Mouse (Mus musculus) inflammation-experienced regulatory T-cells, adult 6 months (primary cell): ENCODE measurements around the gene B3gnt9. TPM values are rescaled to one million over a fixed set of nuclear protein-coding genes. Genes with fewer than 3 reads are reported as not detected.

Source experiments
- ATAC-seq: one replicate; pipeline ENCODE4 v1.8.0; 2017
- polyA plus RNA-seq, 3 experiments: library from polyadenylated mRNA; unstranded; fragments of 100-300 nt; shearing (Covaris generic); gene quantifications; one replicate each; pipeline ENCODE4 v1.2.1; 2017

Gene B3gnt9
- polyA plus RNA-seq, 3 experiments from 2014 or later = 0.51 to 0.97 (median 0.87) TPM

DNA sequence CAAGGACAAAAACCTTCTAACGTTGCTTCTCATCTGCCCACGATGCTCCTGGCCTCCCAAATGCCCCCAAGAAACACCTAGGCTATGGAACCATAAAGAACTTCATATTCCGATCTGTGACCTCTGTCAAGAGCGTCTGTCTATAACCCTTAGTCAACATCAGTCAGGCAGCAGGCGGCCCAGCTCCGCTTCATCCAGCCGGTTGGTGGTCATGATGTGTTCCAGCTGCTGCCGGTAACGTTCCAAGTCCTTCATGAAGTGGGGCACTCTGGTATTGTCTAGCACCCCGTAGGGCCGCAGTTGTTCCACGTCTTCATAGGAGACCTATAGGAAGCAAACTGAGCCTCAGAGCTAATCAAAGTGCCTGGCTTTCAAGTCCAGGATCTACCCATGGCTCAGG is 26.9 kb upstream of the B3gnt9 start:
- ATAC-seq = no peak

DNA sequence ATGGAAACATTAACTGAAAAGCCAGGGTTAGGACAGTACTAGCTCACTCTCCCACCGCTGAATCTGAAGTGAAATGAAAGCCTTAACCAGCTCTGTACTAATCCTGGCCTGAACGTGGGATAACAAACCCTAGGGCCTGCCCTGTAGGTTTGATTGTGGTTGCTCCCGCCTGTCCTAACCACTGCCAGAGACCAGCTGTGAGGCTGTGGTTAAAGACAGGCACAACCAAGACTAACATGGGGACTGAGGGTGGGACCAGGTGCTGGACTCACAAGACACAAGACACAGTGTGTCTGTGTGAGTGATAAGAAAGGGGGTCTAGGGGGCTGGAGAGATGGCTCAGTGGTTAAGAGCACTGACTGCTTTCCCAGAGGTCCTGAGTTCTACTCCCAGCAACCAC is 25.6 kb upstream of the B3gnt9 start:
- no peak for ATAC-seq

DNA sequence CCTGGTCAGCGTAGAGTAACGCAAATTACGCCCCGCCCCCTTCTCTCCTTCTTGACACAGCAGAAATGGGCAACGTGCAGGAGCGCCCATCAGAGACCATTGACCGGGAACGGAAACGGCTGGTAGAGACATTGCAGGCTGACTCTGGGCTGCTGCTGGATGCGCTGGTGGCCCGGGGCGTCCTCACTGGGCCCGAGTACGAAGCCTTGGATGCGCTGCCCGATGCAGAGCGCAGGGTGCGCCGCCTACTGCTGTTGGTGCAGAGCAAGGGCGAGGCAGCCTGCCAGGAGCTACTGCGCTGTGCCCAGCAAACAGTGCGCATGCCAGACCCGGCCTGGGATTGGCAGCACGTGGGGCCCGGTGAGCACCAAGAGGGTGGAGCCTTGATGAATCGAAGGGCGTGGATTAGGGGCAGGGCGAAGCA is 24.0 kb upstream of the B3gnt9 start:
- ATAC-seq = peak; percentile 61

DNA sequence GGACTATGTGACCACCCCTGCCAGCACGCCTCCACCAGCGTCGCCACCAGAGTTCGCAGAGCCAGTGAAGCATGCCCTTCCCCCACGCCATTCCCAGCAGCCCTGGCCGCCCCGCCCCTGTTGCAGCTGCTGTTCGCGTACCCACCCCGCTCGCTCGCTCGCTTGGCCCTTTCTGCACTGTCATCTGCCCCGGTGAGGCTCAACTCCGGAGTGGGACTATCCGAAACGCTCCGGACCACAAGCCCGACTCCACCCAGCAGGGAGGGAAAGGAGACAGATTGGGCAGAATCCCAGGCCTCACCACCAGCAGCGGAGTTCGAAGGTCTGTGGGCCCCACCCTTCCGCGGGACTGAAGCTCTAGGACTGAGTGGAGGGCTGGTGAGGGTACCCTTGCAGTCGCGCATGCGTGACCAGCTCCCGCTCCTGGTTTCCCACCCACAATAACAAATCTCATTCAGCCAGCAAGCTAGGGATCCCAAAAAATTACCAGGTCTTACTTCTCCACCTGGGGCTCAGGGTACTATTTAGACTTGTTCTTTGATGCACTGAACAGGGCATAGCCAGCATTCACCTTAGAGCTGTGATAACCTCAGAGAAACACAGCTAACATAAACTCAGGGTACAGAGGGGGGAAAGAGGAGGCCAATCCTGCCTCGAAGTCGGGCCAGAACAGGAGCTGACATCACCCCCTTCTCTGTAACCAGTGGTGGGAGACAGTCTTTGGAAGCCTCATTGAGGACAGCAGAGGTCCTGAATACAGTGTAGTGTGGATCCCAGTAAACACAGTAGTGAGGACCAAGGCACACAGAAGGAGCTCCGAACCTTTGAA is 21.6 kb upstream of the B3gnt9 start:
- no peak for ATAC-seq

DNA sequence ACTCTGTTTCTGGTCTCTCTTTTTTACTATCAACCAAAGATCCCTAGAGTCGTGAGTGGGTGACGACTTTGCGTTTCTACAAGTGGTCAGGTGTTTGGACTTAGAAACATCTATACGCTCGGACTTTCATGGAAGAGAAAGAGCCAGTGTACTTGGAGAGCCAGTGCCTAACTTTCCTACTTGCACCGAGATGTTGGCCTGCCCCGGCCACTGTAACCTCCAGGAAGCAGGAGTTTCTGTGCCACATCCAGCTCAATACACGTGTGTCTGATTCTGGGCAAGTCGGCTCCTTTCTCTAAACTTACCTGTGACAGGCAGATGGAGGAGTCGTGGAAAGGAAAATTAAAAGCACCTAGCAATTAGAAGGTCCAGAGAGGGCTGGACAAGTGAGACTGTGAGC is 20.9 kb upstream of the B3gnt9 start, which contains the start of gene Nol3:
Gene Nol3 (plus strand): TSS at position 301 of the 400 bp plus-strand sequence.
- no peak for ATAC-seq

DNA sequence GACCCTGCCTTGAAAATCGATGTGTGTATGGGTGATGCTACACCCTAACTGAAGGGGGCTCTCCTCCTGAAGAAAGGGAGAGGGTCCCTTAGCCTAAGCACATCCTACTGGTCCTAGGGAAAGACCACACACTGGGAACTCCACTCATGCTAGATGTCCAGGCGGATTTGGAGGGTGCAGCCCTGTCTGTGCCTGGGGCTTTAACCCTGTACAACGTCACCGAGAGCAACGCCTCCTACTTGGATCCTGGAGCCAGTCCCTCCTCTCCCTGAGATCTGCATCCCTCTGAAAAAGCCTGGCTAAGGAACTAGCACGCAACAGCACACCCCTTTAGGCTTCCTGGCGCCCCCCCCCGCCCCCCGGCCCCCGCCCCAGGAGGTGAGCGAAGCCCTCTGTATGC is 20.4 kb upstream of the B3gnt9 start:
- ATAC-seq = no peak

DNA sequence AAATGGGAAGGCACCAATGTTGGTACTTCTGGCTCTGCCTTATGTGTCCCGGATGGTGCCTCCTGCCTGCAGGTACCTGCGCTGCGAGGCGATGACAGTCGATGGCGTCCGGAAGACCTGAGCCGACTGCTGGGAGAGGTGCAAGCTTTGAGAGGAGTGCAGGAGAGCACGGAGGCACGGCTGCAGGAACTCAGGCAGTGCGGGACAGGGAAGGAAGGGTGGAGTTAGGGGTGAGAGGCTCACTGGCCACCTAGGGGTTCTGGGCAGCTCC is 15.9 kb upstream of the B3gnt9 start:
- no peak for ATAC-seq

DNA sequence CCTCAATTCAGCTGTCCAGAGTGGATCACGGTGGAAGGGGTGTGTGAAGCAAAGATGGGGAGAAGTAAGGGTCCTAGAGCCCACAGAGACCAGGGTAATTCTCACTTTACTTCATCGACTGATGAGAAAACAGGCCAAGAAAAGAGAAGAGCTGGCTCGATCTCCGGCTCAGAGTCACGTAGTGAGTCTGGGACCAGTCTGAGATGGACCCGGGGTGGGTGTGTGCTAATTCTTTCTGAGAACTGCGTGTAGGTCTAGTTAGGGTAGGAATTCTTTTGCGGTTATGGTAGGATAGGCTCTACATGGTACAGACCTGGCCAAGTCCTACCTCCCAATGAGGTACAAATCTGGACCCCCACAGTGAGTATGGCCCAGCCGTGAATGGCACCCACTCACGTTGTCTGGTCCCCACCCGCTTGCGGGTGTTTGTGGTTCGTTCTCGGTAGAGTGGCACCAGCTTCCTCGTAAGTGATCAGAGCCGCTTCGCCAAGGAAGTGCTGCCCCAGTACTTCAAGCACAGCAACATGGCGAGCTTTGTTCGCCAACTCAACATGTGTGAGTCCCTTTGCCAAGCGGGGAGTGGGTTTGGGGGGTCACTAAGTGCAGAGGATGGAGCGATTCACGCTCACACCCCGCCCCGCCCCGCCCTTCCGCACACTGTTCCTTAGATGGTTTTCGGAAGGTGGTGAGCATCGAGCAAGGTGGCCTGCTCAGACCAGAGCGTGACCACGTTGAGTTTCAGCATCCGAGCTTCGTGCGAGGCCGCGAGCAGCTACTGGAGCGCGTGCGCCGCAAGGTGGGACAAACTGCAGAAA is 15.4 kb upstream of the B3gnt9 start:
- no peak for ATAC-seq

DNA sequence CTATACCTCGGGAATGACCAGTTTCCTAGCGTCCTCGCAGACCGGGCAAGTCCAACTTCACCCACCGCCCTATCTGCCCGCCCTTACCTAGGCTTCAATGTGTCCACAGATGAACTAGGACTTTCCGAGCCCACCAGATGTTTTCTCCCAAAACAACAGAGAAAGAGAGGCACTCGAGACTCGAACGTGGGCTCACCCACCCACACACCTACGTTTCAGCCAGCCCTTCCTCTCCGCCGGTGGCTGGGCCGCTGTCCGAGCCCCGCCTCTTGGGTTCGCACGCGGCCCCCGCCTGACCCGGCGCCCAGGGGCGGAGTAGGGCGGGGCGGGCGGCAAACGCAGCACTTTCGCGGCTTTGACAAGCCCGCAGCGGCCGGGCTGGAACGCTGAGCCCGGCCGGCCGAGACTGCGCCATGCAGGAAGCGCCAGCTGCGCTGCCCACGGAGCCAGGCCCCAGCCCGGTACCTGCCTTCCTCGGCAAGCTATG is 14.6 kb upstream of the B3gnt9 start, which contains the start of gene Hsf4:
Gene Hsf4 (plus strand): TSS at position 341 of the 487 bp plus-strand sequence.
- no peak for ATAC-seq

DNA sequence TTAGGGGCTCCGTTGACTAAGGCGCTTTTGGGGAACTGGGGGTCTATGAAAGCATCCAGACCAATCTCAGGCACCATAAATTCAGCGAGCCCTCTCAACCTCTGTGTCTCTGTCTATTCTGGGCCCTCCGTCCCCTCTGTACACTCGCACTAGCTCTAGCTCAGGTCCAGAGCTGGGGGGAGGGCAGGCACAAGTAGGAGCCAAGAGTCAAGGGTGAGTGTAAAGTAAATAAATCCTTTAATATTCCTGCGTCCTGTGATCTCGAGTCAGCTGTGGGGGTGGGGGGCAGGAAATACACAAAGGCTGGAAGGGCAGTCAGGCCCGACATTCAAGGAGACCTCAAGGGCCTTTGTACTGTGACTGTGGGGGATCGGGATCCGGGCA is 14.1 kb upstream of the B3gnt9 start:
- ATAC-seq = no peak

DNA sequence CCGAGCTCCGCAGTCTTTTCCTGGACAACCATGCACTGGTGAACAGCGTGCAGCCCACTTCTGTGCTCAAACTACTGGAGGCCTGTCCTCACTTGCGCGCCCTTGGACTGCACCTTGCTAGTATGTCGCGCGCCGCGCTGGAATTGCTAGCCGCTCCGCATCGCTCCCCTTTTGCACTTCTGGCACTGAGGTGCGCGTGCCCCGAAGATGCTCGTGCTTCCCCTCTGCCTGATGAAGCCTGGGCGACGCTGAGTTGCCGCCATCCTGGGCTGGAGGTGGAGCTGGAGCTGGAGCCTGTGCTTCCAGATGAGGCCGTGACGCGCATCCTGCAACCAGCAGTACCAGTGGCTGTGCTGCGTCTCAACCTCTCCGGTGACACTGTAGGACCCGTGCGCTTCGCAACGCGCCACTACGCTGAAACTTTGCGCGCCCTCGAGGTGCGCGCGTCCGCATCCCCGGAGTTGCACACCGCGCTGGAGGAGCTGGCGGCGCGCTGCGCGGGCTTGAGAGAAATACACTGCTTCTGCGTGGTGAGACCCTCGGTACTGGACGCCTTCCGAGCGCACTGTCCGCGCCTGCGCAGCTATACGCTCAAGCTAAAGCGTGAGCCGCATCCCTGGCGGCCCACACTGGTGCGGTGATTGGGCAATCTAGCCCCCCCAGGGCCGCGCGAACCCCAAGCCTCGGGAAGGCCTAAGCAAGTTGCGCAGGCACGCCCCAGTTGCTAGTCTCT is 13.6 kb upstream of the B3gnt9 start:
- ATAC-seq = no peak

DNA sequence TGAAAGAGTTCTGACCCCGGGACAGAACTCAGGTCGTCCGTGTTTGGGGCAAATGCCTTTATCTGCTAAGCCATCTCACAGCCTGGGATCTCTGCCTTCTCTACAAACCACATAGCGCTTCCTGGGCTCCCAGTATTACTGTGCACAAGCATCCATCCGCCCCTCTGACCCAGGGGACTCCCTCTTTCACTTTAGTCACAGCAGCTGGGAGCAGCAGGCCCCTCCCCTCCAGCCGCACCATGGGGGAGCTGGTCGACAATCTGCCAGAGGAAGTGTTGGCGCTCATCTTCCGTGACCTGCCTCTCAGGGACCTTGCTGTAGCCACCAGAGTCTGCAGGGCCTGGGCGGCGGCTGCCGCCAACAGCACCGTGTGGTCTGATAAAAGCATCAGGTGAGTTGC is 11.8 kb upstream of the B3gnt9 start:
- ATAC-seq = peak; percentile 45

DNA sequence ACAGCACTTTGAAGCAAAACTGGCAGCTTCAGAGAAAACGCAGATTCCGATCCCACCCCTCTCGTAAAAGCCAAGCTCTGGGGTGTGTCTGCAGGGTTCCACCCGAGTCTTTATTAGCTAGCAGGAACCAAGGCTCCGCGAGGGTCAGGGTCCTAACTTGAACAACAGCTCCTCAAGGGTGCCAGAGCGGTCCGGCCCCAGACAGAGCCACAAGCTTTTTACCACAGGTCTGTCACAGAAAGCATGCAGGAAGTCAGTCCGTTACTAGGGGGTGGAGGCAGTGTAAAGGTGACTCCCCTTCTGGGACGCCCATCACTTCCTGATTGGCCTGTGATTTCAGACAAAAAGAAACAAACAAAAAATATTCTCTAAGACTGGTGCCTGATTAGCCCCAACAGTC is 10.2 kb upstream of the B3gnt9 start:
- peak; percentile 78 for ATAC-seq

DNA sequence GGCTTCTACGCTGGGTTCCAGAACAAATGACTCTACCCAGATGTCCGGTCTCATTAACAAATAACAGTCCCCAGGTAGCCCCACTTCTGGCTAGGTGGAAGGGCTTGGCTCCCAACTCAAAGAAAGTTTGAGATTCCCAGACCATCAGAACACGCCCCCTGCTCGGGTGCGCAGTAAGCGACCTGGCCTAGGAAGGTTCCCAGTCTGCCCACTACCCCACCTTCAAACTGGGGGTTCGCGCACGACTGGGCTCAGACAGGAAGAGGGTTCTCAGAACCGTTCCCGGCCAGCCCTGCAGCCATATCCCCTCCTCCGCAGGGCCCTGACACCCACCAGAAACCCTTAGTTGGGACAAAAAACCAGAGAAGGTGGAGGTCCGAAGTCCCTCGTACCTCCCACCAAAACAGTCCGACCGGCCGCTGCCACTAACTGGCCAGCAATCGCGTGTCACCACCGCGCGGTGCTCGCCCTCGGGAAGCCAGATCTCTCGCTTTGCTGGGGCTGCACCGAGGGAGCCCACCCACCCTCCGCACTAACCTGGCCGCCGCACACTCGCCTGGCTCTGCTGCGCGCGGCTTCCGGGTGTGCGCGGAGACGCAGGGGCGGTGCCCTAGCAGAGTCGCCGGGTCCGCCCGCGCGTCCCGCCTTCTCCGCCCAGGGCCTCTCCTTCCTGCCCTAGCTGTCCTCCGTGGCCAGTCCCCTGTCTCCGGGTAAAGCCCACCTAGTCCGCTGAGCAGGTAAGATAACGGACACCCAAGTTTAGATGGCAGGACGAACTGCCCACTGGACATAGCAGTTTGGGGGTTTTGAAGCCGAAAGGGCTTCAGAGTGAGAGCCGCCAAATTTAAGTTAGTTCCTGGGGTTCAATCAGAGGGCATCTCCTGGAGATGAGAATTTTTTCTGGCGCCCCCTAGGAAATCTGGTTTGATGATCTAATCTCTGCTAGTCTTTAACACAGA is 9.3 kb upstream of the B3gnt9 start, which contains the start of the genes Tradd and Fbxl8:
Gene Tradd (minus strand): TSS at position 586 of the 959 bp plus-strand sequence.
Gene Fbxl8 (plus strand): TSS at position 625 of the 959 bp plus-strand sequence.
- ATAC-seq = peak; percentile 66

DNA sequence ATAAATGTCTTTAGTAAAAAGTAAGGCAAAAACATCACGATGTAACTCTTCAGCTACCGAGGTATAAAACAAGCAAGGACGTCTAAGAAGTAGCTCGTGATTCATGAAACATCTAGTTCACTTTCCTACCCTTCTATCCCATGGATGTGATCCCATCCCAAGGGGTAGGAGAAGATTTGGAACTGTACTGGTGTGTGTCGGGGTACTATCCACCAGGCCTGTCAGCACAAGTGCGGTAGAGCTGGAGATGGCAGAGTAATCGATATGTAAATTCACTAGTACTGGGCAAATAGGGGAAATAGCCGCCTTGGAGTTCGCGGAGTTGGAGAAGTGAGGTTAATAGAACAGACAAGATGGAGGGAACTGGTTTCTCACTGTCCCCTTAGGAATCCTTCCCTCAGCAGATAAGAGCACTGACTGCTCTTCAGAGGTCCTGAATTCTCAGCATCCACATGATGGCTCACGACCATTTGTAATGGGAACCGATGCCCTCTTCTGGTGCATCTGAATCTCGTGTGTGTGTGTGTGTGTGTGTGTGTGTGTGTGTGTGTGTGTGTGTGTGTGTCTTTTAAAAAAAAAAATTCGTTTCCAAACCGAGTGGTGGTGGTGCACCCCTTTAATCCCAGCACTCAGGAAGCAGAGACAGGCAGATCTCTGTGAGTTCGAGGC is 8.4 kb upstream of the B3gnt9 start:
- no peak for ATAC-seq

DNA sequence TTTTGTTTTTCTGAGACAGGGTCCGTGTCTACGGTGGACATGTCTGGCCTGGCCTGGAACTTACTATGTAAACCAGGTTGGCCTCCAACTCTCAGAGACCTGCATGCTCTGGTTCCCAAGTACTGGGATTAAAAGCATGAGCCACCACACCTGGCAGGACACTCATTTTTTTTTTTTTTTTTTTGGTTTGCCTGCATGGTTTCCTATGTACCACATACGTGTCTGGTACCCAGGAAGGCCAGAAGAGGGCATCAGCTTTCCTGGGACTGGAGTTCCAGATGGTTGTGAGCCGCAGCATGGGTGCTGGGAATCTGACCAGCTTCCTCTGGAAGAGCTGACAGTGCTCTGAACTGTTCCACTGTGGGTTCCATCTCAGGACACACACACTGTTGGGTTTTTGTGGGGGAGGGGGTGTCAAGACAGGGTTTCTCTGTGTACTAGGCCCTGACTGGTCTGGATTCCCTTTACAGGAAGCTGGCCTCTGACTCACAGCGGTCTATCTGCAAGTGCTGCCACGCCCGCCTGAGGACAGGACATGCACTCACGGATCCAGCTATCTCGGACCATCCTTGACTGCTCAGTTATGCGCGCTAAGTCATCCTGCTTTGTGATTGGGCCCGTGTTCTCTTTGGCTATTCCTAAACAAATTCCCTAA is 6.5 kb upstream of the B3gnt9 start:
- no peak for ATAC-seq

DNA sequence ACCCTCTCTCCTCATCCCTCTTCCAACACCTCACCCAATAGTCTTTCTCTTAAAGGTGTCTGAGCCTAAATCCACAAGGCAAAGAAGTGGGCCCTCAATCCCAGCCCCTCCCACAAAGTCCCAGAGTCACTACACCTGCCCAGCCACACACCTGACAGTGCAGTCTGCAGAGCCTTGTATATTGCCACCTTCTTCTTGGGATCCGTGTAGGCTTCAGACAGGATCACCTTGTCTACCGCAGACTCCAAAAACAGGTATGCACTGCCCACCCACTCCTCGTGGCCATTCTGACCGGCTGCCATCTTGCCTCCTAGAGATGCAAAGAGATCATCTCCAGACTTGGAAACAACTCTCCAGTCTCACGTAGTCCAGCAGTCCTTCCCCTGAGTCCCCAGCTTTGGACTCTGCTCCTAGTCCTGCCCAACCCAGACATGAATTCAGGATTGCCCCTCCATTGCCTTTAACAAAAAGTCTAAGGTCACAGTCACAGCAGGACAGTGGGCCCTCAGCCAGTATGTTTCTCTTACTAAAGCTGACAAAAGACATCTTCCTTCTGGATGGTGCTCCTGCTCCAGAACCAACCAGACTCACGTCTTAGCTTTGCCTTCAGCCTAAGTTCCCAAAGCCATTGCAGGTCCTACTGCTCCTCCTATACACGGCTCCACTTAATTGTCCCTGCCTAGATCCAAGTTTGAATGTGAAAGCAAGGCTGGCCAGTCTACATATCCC is 5.6 kb upstream of the B3gnt9 start:
- no peak for ATAC-seq

DNA sequence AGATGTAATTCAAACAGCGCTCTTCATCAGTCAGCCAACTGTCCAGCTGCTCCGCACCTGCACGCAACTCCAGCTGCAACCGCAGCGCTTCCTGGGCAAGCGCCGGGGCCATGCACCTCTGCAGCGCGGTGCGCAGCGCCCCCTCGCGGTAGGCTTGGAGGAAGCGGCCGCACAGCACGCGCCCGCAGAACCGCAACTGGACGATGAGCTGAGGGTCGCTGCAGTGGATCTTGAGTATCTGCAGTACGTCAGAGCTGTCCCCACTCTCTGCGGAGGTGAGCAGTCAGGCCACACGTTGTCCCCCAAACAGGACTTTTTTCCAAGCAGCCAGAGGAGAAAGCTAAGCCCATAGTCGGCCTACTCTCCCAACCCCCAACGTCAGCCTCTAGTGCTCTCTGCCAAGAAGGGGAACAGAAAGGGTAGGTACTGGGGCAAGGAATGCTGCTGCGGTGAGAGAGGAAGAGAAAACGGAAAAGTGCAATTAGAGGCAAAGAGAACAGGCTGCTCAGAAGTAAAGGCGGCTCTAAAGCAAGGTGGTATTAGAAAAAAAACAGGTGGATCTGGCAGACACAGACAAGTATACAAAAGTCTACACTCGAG is 4.9 kb upstream of the B3gnt9 start:
- ATAC-seq = peak; percentile 38
